ENCODE assay signal across 8 mouse cellular contexts in genomic region chr11:69416509-69416908, GRCm38 (mm10). TPM values are rescaled to one million over a fixed set of nuclear protein-coding genes. Genes with fewer than 3 reads are reported as not detected.
A peak's percentile ranks its signal among the peaks of the same experiment; 100 is the strongest.
DNase-seq lines count a peak whose midpoint lies in the region; ATAC-seq and TF ChIP-seq lines count a peak whose summit lies in the region.

No protein-coding gene starts in this region.

- no peaks in the 10 kb centered on the region for H3K9me3 ChIP-seq in megakaryocyte, embryonic 14.5 days
- H3K9me3 ChIP-seq in limb, embryonic 14.5 days (ENCODE audit: control insufficient read depth, low read length), result no peaks in the 10 kb centered on the region
- no peaks in the 10 kb centered on the region for H3K9me3 ChIP-seq in stomach, embryonic 16.5 days (replicated peaks; ENCODE audit: control insufficient read depth, low read length)

- H3K27ac ChIP-seq in cerebellum, adult 2 months (ENCODE audit: insufficient read depth, low read length), result peak overlapping the region; percentile 83; the same call in 1 of the 2 replicates
- peak overlapping the region; percentile 96 for H3K27ac ChIP-seq in limb, embryonic 14.5 days (replicated peaks; ENCODE audit: low read depth, low read length)
- peak overlapping the region; percentile 99 for H3K27ac ChIP-seq in stomach, embryonic 16.5 days (ENCODE audit: low read length)

- peaks cover 24% of the 10 kb centered on the region for H3K36me3 ChIP-seq in megakaryocyte, embryonic 14.5 days (replicated peaks; ENCODE audit: low read length)
- peaks cover 18% of the 10 kb centered on the region for H3K36me3 ChIP-seq in limb, embryonic 14.5 days (ENCODE audit: control insufficient read depth, insufficient read depth, low read length)
- no peaks in the 10 kb centered on the region for H3K36me3 ChIP-seq in stomach, embryonic 16.5 days (ENCODE audit: control insufficient read depth, insufficient read depth, low read length)

- TF ChIP-seq POLR2A in cerebellum, adult 2 months (IDR thresholded peaks at IDR 0.05; ENCODE audit: borderline replicate concordance, insufficient read depth, low read length), result no peak
- TF ChIP-seq POLR2A in limb, embryonic 14.5 days (IDR thresholded peaks at IDR 0.05; ENCODE audit: borderline replicate concordance, extremely low read depth, insufficient read depth, insufficient read length), result no peak

- H3K9ac ChIP-seq in limb, embryonic 14.5 days (ENCODE audit: low read depth, low read length, severe bottlenecking), result peak overlapping the region; percentile 37
- peak overlapping the region; percentile 80 for H3K9ac ChIP-seq in stomach, embryonic 16.5 days (ENCODE audit: low read length)

- H3K4me2 ChIP-seq in limb, embryonic 14.5 days (replicated peaks; ENCODE audit: low read depth, low read length, severe bottlenecking), result peak overlapping the region; percentile 81
- peak overlapping the region; percentile 98 for H3K4me2 ChIP-seq in stomach, embryonic 16.5 days (ENCODE audit: low read depth, low read length)

- WGBS in cerebellum, adult 2 months, result under 1% methylated on average over 4 of the region's 4 CpGs
- WGBS in limb, embryonic 14.5 days, result under 1% methylated on average over 4 of the region's 4 CpGs
- WGBS in stomach, embryonic 16.5 days, result under 1% methylated on average over 4 of the region's 4 CpGs

- H3K27me3 ChIP-seq in cerebellum, adult 2 months (ENCODE audit: control insufficient read depth, insufficient read depth, low read length), result no peaks in the 10 kb centered on the region
- peaks cover 13% of the 10 kb centered on the region for H3K27me3 ChIP-seq in megakaryocyte, embryonic 14.5 days (replicated peaks)
- H3K27me3 ChIP-seq in limb, embryonic 14.5 days (ENCODE audit: control insufficient read depth, insufficient read depth, low read length), result peaks cover 11% of the 10 kb centered on the region; the same call in 1 of the 2 replicates
- H3K27me3 ChIP-seq in stomach, embryonic 16.5 days (ENCODE audit: control insufficient read depth, insufficient read depth, low read length), result peaks cover 4% of the 10 kb centered on the region

- no peak for DNase-seq in cerebellum, adult 2 months
- no peak for DNase-seq in cerebellum, adult 9-11 months
- DNase-seq in limb, embryonic 14.5 days (ENCODE audit: low spot score), result no peak
- DNase-seq in spleen, postnatal 10 days (ENCODE audit: low spot score in 2 of 2), result no peak
- no peak for DNase-seq in frontal cortex, postnatal 25 days (ENCODE audit: low spot score in 2 of 2)

- ATAC-seq in megakaryocyte, adult 5-6 weeks (ENCODE audit: poor library complexity, severe bottlenecking), result no peak
- ATAC-seq in limb, embryonic 14.5 days (ENCODE audit: low FRiP score, low read depth), result no peak
- no peak for ATAC-seq in stomach, embryonic 16.5 days (ENCODE audit: insufficient read depth, low FRiP score)

- TF ChIP-seq CTCF in cerebellum, adult 2 months (IDR thresholded peaks at IDR 0.05; ENCODE audit: borderline replicate concordance, insufficient read depth, low read depth, low read length), result no peak

- peaks cover 12% of the 10 kb centered on the region; the same call in 1 of the 2 replicates for H3K4me1 ChIP-seq in cerebellum, adult 2 months (ENCODE audit: control insufficient read depth, insufficient read depth, low read length)
- peaks cover 92% of the 10 kb centered on the region for H3K4me1 ChIP-seq in megakaryocyte, embryonic 14.5 days
- peaks cover 61% of the 10 kb centered on the region for H3K4me1 ChIP-seq in limb, embryonic 14.5 days (ENCODE audit: control insufficient read depth, insufficient read depth, low read length)
- H3K4me1 ChIP-seq in stomach, embryonic 16.5 days (ENCODE audit: control insufficient read depth, insufficient read depth, low read length), result peaks cover 54% of the 10 kb centered on the region

- peak overlapping the region; percentile 78 for H3K4me3 ChIP-seq in cerebellum, adult 2 months (replicated peaks; ENCODE audit: insufficient read depth, low read depth, low read length)
- peak overlapping the region; percentile 95 for H3K4me3 ChIP-seq in megakaryocyte, embryonic 14.5 days (replicated peaks)
- H3K4me3 ChIP-seq in limb, embryonic 14.5 days (replicated peaks; ENCODE audit: low read length), result peak overlapping the region; percentile 76
- peak overlapping the region; percentile 67 for H3K4me3 ChIP-seq in stomach, embryonic 16.5 days (replicated peaks; ENCODE audit: low read length)

RNA-seq across cellular contexts. Expression of gene Kdm6b, which starts 3.0 kb away (rescaled TPM):
- 14.0 and 16.5 TPM in 2 replicates for polyA plus RNA-seq in cerebellum, adult 2 months (2012; rRNA removed)
- 44.5 and 45.4 TPM in 2 replicates for polyA plus RNA-seq in megakaryocyte, embryonic 14.5 days (2012; ENCODE audit: insufficient read depth, low replicate concordance)
- total RNA-seq in megakaryocyte, adult 5-6 weeks (2015), result 27.1 and 29.0 TPM in 2 replicates
- total RNA-seq in megakaryocyte, adult 5-6 weeks (2017), result 5.0 and 6.7 TPM in 2 replicates
- polyA plus RNA-seq in limb, embryonic 14.5 days (2012; rRNA removed), result 23.7 and 27.5 TPM in 2 replicates
- polyA plus RNA-seq in limb, embryonic 14.5 days (2014; fragmentation: Nextera tagmentation; extraction: Ambion mirVana), result 31.4 and 36.4 TPM in 2 replicates
- 21.2 and 21.4 TPM in 2 replicates for polyA plus RNA-seq in stomach, embryonic 16.5 days (2015; fragmentation: Nextera tagmentation; extraction: Ambion mirVana)

RNA-seq across cellular contexts. Expression of gene Tmem88, which starts 18.5 kb away (rescaled TPM):
- polyA plus RNA-seq in cerebellum, adult 2 months (2012; rRNA removed), result 5.7 and 6.0 TPM in 2 replicates
- 0.35 TPM in 1 of 2 replicates, not detected in the other for polyA plus RNA-seq in megakaryocyte, embryonic 14.5 days (2012; ENCODE audit: insufficient read depth, low replicate concordance)
- total RNA-seq in megakaryocyte, adult 5-6 weeks (2015), result 0.14 TPM in 1 of 2 replicates, not detected in the other
- total RNA-seq in megakaryocyte, adult 5-6 weeks (2017), result 0.18 TPM in 1 of 2 replicates, not detected in the other
- 17.0 and 23.7 TPM in 2 replicates for polyA plus RNA-seq in limb, embryonic 14.5 days (2012; rRNA removed)
- 18.7 and 18.9 TPM in 2 replicates for polyA plus RNA-seq in limb, embryonic 14.5 days (2014; fragmentation: Nextera tagmentation; extraction: Ambion mirVana)
- 26.4 and 28.7 TPM in 2 replicates for polyA plus RNA-seq in stomach, embryonic 16.5 days (2015; fragmentation: Nextera tagmentation; extraction: Ambion mirVana)

RNA-seq across cellular contexts. Expression of gene Cyb5d1, which starts 21.1 kb away (rescaled TPM):
- 40.2 and 41.9 TPM in 2 replicates for polyA plus RNA-seq in cerebellum, adult 2 months (2012; rRNA removed)
- polyA plus RNA-seq in megakaryocyte, embryonic 14.5 days (2012; ENCODE audit: insufficient read depth, low replicate concordance), result 0.25 and 2.4 TPM in 2 replicates
- total RNA-seq in megakaryocyte, adult 5-6 weeks (2015), result 11.6 and 15.3 TPM in 2 replicates
- 24.0 and 28.1 TPM in 2 replicates for total RNA-seq in megakaryocyte, adult 5-6 weeks (2017)
- polyA plus RNA-seq in limb, embryonic 14.5 days (2012; rRNA removed), result 29.5 and 32.7 TPM in 2 replicates
- 22.3 and 27.3 TPM in 2 replicates for polyA plus RNA-seq in limb, embryonic 14.5 days (2014; fragmentation: Nextera tagmentation; extraction: Ambion mirVana)
- 29.4 TPM in 2 replicates for polyA plus RNA-seq in stomach, embryonic 16.5 days (2015; fragmentation: Nextera tagmentation; extraction: Ambion mirVana)

RNA-seq across cellular contexts. Expression of gene Naa38, which starts 21.2 kb away (rescaled TPM):
- polyA plus RNA-seq in cerebellum, adult 2 months (2012; rRNA removed), result 193 and 200 TPM in 2 replicates
- 33.8 and 159 TPM in 2 replicates for polyA plus RNA-seq in megakaryocyte, embryonic 14.5 days (2012; ENCODE audit: insufficient read depth, low replicate concordance)
- total RNA-seq in megakaryocyte, adult 5-6 weeks (2015), result 90.6 and 105 TPM in 2 replicates
- 147 and 161 TPM in 2 replicates for total RNA-seq in megakaryocyte, adult 5-6 weeks (2017)
- 127 and 131 TPM in 2 replicates for polyA plus RNA-seq in limb, embryonic 14.5 days (2012; rRNA removed)
- 161 and 171 TPM in 2 replicates for polyA plus RNA-seq in limb, embryonic 14.5 days (2014; fragmentation: Nextera tagmentation; extraction: Ambion mirVana)
- polyA plus RNA-seq in stomach, embryonic 16.5 days (2015; fragmentation: Nextera tagmentation; extraction: Ambion mirVana), result 144 and 148 TPM in 2 replicates

RNA-seq across cellular contexts. Expression of gene Chd3, which starts 47.3 kb away (rescaled TPM):
- 111 and 115 TPM in 2 replicates for polyA plus RNA-seq in cerebellum, adult 2 months (2012; rRNA removed)
- 14.5 and 29.7 TPM in 2 replicates for polyA plus RNA-seq in megakaryocyte, embryonic 14.5 days (2012; ENCODE audit: insufficient read depth, low replicate concordance)
- 13.6 and 13.9 TPM in 2 replicates for total RNA-seq in megakaryocyte, adult 5-6 weeks (2015)
- total RNA-seq in megakaryocyte, adult 5-6 weeks (2017), result 17.1 and 19.8 TPM in 2 replicates
- polyA plus RNA-seq in limb, embryonic 14.5 days (2012; rRNA removed), result 425 and 497 TPM in 2 replicates
- polyA plus RNA-seq in limb, embryonic 14.5 days (2014; fragmentation: Nextera tagmentation; extraction: Ambion mirVana), result 97.8 and 113 TPM in 2 replicates
- polyA plus RNA-seq in stomach, embryonic 16.5 days (2015; fragmentation: Nextera tagmentation; extraction: Ambion mirVana), result 48.5 and 55.4 TPM in 2 replicates
